21 mouse cellular contexts compared by ENCODE assay signal in the genomic region with DNA sequence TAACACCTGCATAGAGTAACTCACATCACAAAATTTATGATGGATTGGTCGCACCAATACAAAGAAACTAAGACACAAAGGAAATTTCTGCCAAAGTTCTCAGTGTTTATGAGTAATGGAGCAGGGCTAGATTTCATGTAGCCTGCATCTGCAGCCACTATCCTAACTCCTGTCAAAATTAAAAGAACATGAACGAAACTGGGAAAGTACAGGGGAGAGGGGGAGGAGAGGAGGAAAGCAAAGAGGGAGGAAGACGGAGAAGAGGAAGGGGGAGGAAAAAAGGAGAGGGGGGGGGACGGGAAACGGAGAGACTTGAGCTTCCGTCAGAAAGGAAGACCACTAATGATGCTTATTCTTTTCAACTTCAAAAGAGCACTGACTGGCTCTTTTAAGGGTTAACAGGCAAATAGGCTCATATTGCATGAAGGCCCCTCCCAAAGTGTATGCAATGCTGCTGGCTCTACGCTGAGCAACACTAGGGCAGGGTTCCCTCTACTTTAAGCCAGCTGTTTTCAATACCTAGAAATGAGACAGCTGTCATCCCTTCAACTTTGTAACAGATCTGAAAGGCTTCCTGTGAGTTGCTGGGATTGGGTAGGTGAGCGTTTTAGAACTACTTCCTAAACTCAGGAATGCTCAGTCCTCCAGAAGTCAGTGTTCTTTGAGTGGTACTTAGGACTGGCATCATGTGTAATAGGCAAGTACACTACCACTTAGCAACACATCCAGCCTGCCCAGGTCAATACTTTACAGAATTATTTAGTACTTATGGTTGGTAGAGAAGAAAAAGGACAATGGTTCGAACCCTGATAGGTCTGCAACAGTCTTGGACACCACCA. TPM values are rescaled to one million over a fixed set of nuclear protein-coding genes. Genes with fewer than 3 reads are reported as not detected.
DNase-seq lines count a peak whose midpoint lies in the region; ATAC-seq lines count a peak whose summit lies in the region.
"Had no signal": no experiment of that assay in that cellular context is flagged by ENCODE, and none has a peak within 500 bp of the region (broad histone marks: within the 10 kb centered on the region; RNA-seq: fewer than 3 reads in every experiment).

No protein-coding gene starts in this region.

- 0 out of 2 replicates have a peak overlapping the region, but pooled peaks have one; percentile 4 for H3K4me2 ChIP-seq in heart, embryonic 13.5 days
- H3K4me2 ChIP-seq in lung, embryonic 15.5 days = peak overlapping the region; percentile 16; the same call in 1 of the 2 replicates
- H3K4me2 ChIP-seq in embryonic facial prominence, embryonic 14.5 days (ENCODE audit: low read depth, low read length) = peak overlapping the region; percentile 35
- 0 out of 2 replicates have a peak overlapping the region, but pooled peaks have one; percentile 10 for H3K4me2 ChIP-seq in limb, embryonic 15.5 days
- H3K4me2 ChIP-seq: liver, embryonic 15.5 days; neural tube, embryonic 15.5 days had no signal

- 0 out of 2 replicates have a peak, but pooled peaks cover 2% of the 10 kb centered on the region for H3K4me1 ChIP-seq in heart, embryonic 13.5 days
- H3K4me1 ChIP-seq in heart, embryonic 10.5 days = 0 out of 2 replicates have a peak, but pooled peaks cover 3% of the 10 kb centered on the region
- no peaks in the 10 kb centered on the region for H3K4me1 ChIP-seq in lung, embryonic 15.5 days
- H3K4me1 ChIP-seq in embryonic facial prominence, embryonic 14.5 days (ENCODE audit: control insufficient read depth, insufficient read depth, low read length) = peaks cover 12% of the 10 kb centered on the region
- no peaks in the 10 kb centered on the region for H3K4me1 ChIP-seq in limb, embryonic 15.5 days
- H3K4me1 ChIP-seq: liver, embryonic 15.5 days; neural tube, embryonic 15.5 days had no signal

- WGBS in heart, embryonic 13.5 days = 51% methylated on average over 9 of the region's 9 CpGs
- 53% methylated on average over 9 of the region's 9 CpGs for WGBS in heart, embryonic 10.5 days
- 28% methylated on average over 9 of the region's 9 CpGs for WGBS in lung, embryonic 15.5 days
- 22% methylated on average over 9 of the region's 9 CpGs for WGBS in embryonic facial prominence, embryonic 14.5 days
- WGBS in limb, embryonic 15.5 days = 24% methylated on average over 9 of the region's 9 CpGs

- no peak for DNase-seq in heart, embryonic 10.5 days (ENCODE audit: low spot score)
- no peak for DNase-seq in lung, postnatal 14 days
- peak; percentile 65 for DNase-seq in embryonic facial prominence, embryonic 14.5 days (ENCODE audit: low spot score)
- no peak for DNase-seq in layer of hippocampus, adult 9-10 months (ENCODE audit: low spot score)
- no peak for DNase-seq in heart, adult 9 months (ENCODE audit: low spot score in 2 of 2)
- DNase-seq: adrenal gland, postnatal 10 days; cerebellum, adult 11-12 months; gastrocnemius, adult 2 months; heart, adult 11 months; kidney, postnatal 4 days; midbrain, embryonic 14.5 days; right cerebral cortex, postnatal 25 days; thymus, postnatal 4 days had no signal

- no peaks in the 10 kb centered on the region for H3K9me3 ChIP-seq in heart, embryonic 13.5 days
- no peaks in the 10 kb centered on the region for H3K9me3 ChIP-seq in heart, embryonic 10.5 days
- H3K9me3 ChIP-seq in lung, embryonic 15.5 days = no peaks in the 10 kb centered on the region
- H3K9me3 ChIP-seq in embryonic facial prominence, embryonic 14.5 days (ENCODE audit: control insufficient read depth, low read length) = no peaks in the 10 kb centered on the region
- H3K9me3 ChIP-seq in limb, embryonic 15.5 days = no peaks in the 10 kb centered on the region
- H3K9me3 ChIP-seq: liver, embryonic 15.5 days; neural tube, embryonic 15.5 days had no signal

- no peak overlapping the region for H3K27ac ChIP-seq in heart, embryonic 13.5 days (replicated peaks)
- no peak overlapping the region for H3K27ac ChIP-seq in heart, embryonic 10.5 days
- H3K27ac ChIP-seq in lung, embryonic 15.5 days = no peak overlapping the region
- H3K27ac ChIP-seq in embryonic facial prominence, embryonic 14.5 days (replicated peaks; ENCODE audit: low read depth, low read length) = no peak overlapping the region
- H3K27ac ChIP-seq in limb, embryonic 15.5 days = no peak overlapping the region
- H3K27ac ChIP-seq: gastrocnemius, adult 2 months; liver, embryonic 15.5 days; neural tube, embryonic 15.5 days had no signal

- H3K36me3 ChIP-seq in heart, embryonic 13.5 days = no peaks in the 10 kb centered on the region
- no peaks in the 10 kb centered on the region for H3K36me3 ChIP-seq in heart, embryonic 10.5 days
- H3K36me3 ChIP-seq in lung, embryonic 15.5 days = no peaks in the 10 kb centered on the region
- no peaks in the 10 kb centered on the region for H3K36me3 ChIP-seq in embryonic facial prominence, embryonic 14.5 days (ENCODE audit: control insufficient read depth, insufficient read depth, low read length)
- H3K36me3 ChIP-seq in limb, embryonic 15.5 days = no peaks in the 10 kb centered on the region
- H3K36me3 ChIP-seq: liver, embryonic 15.5 days; neural tube, embryonic 15.5 days had no signal

- no peak for ATAC-seq in heart, embryonic 13.5 days (ENCODE audit: extremely low read depth, insufficient number of reproducible peaks, low FRiP score, low TSS enrichment)
- ATAC-seq in lung, embryonic 15.5 days (ENCODE audit: borderline replicate concordance, extremely low read depth, low FRiP score, low TSS enrichment) = peak; percentile 49; the same call in 1 of the 2 replicates
- ATAC-seq in embryonic facial prominence, embryonic 14.5 days (ENCODE audit: low read depth) = 0 out of 2 replicates have a peak, but pooled peaks have one; percentile 53
- ATAC-seq in limb, embryonic 15.5 days (ENCODE audit: insufficient number of reproducible peaks, low FRiP score, low TSS enrichment, low read depth) = no peak
- ATAC-seq: forebrain, embryonic 16.5 days had no signal

- no peaks in the 10 kb centered on the region for H3K27me3 ChIP-seq in heart, embryonic 13.5 days (replicated peaks)
- no peaks in the 10 kb centered on the region for H3K27me3 ChIP-seq in heart, embryonic 10.5 days (ENCODE audit: insufficient read depth, poor library complexity, severe bottlenecking)
- H3K27me3 ChIP-seq in lung, embryonic 15.5 days = no peaks in the 10 kb centered on the region
- no peaks in the 10 kb centered on the region for H3K27me3 ChIP-seq in embryonic facial prominence, embryonic 14.5 days (replicated peaks; ENCODE audit: control insufficient read depth, insufficient read depth, low read length)
- no peaks in the 10 kb centered on the region for H3K27me3 ChIP-seq in limb, embryonic 15.5 days
- H3K27me3 ChIP-seq: CH12.LX; liver, embryonic 15.5 days; neural tube, embryonic 15.5 days had no signal

- H3K4me3 ChIP-seq in heart, embryonic 13.5 days = no peak overlapping the region
- no peak overlapping the region for H3K4me3 ChIP-seq in heart, embryonic 10.5 days
- no peak overlapping the region for H3K4me3 ChIP-seq in lung, embryonic 15.5 days
- H3K4me3 ChIP-seq in embryonic facial prominence, embryonic 14.5 days (ENCODE audit: low read depth, low read length) = no peak overlapping the region; the same call in 1 of the 2 replicates
- H3K4me3 ChIP-seq in limb, embryonic 15.5 days = no peak overlapping the region
- H3K4me3 ChIP-seq: gastrocnemius, adult 2 months; liver, embryonic 15.5 days; myocyte; neural tube, embryonic 15.5 days had no signal

- no peak overlapping the region for H3K9ac ChIP-seq in heart, embryonic 13.5 days
- no peak overlapping the region for H3K9ac ChIP-seq in lung, embryonic 15.5 days
- H3K9ac ChIP-seq in embryonic facial prominence, embryonic 14.5 days (ENCODE audit: low read depth, low read length) = no peak overlapping the region
- no peak overlapping the region for H3K9ac ChIP-seq in limb, embryonic 15.5 days
- H3K9ac ChIP-seq: liver, embryonic 15.5 days; neural tube, embryonic 15.5 days had no signal

RNA-seq across cellular contexts. Expression of gene Bdnf, which starts 58.9 kb away (rescaled TPM):
- 0.75 and 0.78 TPM in 2 replicates for polyA plus RNA-seq in heart, embryonic 13.5 days (2015; fragmentation: Nextera tagmentation; extraction: Ambion mirVana)
- polyA plus RNA-seq in heart, embryonic 10.5 days (2016; fragmentation: Nextera tagmentation; extraction: Ambion mirVana) = 0.97 and 2.2 TPM in 2 replicates
- 0.62 and 0.67 TPM in 2 replicates for polyA plus RNA-seq in lung, embryonic 15.5 days (2015; fragmentation: Nextera tagmentation; extraction: Ambion mirVana)
- 3.2 and 3.6 TPM in 2 replicates for polyA plus RNA-seq in embryonic facial prominence, embryonic 14.5 days (2014; fragmentation: Nextera tagmentation; extraction: Ambion mirVana)
- polyA plus RNA-seq in limb, embryonic 15.5 days (2015; fragmentation: Nextera tagmentation; extraction: Ambion mirVana) = 2.4 and 3.0 TPM in 2 replicates

Comparison
In these comparisons a context has a peak if more than half of its experiments do, and no peak if none do; other contexts are left out.
1. ATAC-seq: peak in lung, embryonic 15.5 days (single experiment) and embryonic facial prominence, embryonic 14.5 days (single experiment); none in heart, embryonic 13.5 days (single experiment) and limb, embryonic 15.5 days (single experiment).
2. Peak in every context shown above with its lines, with median percentiles within 50 percentile points of each other: H3K4me2 ChIP-seq.